Mouse (Mus musculus): ENCODE data around the gene Psmb1. TPM values are rescaled to one million over a fixed set of nuclear protein-coding genes. Genes with fewer than 3 reads are reported as not detected.

The Psmb1 gene
- polyA plus RNA-seq, 1 experiment from 2014 or later: 177 TPM

DNA sequence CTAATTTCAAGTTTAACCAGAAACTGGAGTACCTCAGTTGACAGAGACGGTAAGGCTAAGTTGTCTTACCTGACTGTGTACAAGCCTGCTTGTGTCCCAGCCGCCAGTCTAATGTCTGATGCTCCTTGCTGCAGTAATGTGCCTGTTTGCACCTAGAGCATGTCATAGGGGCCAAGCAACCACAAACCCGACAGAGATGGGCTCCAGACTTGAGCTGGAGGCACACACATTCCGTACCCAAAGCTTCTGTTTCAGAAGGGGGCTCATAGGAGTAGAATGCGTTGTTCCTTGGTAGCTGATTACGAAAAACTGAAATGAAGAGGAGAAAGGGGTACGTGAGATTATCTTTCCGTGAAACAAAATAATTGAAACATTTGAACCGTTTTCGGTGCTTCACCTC, 26.8 kb upstream of the Psmb1 start:
- Histone ChIP-seq H3K27ac (peak overlapping the region; percentile 87; the same call in 1 of the 2 replicates), H3K4me3 (replicated peaks) (peak overlapping the region; percentile 89), H3K9ac (peak overlapping the region; percentile 90), H3K4me1 (replicated peaks) (peaks cover 29% of the 10 kb centered on the region), H3K4me2 (peak overlapping the region; percentile 94), H3K9me3 (replicated peaks) (no peaks in the 10 kb centered on the region), H3K36me3 (peaks cover 38% of the 10 kb centered on the region), H3K27me3 (no peaks in the 10 kb centered on the region)
- 8% methylated on average over 10 of the region's 10 CpGs for WGBS (ENCODE audit: insufficient replicate concordance)
- peak; percentile 3 for DNase-seq
- no peak for ATAC-seq (ENCODE audit: low read depth)

DNA sequence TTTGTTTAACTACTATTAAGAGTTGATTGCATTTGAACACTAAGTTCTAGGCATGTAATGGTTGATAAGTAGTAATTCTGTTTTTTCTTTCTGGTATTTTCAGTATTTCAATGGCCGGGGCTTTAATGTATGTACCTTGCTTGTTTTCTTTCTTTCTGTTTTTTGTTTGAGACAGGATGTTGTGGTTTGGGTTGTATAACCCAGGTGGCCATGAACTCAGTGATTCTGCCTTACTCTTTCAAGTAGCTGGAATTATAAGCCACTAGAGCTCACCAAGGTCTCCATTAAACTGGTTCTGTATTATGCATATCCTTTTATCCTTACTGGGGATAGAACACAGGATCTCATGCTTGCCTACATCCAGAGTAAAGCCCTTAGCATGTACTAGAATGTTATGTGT, 19.2 kb upstream of the Psmb1 start:
- DNase-seq (no peak), ATAC-seq (ENCODE audit: low read depth) (no peak)
- no peak overlapping the region for H3K4me3 ChIP-seq (replicated peaks)
- no peak overlapping the region for H3K9ac ChIP-seq
- no peak overlapping the region for H3K27ac ChIP-seq
- peaks cover 93% of the 10 kb centered on the region for H3K36me3 ChIP-seq
- H3K4me2 ChIP-seq: no peak overlapping the region
- no peaks in the 10 kb centered on the region for H3K4me1 ChIP-seq (replicated peaks)
- H3K27me3 ChIP-seq: no peaks in the 10 kb centered on the region
- 86% methylated on average over 1 of the region's 1 CpGs for whole genome bisulfite sequencing (ENCODE audit: insufficient replicate concordance)
- H3K9me3 ChIP-seq (replicated peaks): no peaks in the 10 kb centered on the region

DNA sequence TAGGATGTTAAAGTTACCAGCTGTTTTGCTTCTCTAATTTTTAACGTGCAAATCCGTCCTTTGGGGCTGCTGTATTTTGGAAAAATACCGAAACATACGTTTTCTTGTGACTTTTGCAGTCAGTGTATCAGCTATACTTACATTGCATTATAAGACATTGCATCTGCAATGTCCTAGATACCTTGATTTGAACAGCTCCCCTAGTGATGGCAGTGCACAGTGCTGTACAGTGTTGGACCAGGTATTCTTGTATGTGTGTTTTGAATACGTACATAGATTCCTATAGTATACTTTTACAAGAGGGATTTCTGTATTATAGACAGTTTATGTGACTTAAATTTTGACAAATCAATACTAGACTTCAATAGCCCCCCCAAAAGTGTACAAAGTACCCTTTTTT, 18.6 kb upstream of the Psmb1 start:
- no peaks in the 10 kb centered on the region for H3K9me3 ChIP-seq (replicated peaks)
- WGBS (ENCODE audit: insufficient replicate concordance): 78% methylated on average over 5 of the region's 5 CpGs
- DNase-seq (no peak), ATAC-seq (ENCODE audit: low read depth) (no peak)
- no peak overlapping the region for H3K4me3 ChIP-seq (replicated peaks)
- no peak overlapping the region for H3K27ac ChIP-seq
- no peak overlapping the region for H3K9ac ChIP-seq
- peaks cover 95% of the 10 kb centered on the region for H3K36me3 ChIP-seq
- H3K27me3 ChIP-seq: no peaks in the 10 kb centered on the region
- no peak overlapping the region for H3K4me2 ChIP-seq
- no peaks in the 10 kb centered on the region for H3K4me1 ChIP-seq (replicated peaks)

DNA sequence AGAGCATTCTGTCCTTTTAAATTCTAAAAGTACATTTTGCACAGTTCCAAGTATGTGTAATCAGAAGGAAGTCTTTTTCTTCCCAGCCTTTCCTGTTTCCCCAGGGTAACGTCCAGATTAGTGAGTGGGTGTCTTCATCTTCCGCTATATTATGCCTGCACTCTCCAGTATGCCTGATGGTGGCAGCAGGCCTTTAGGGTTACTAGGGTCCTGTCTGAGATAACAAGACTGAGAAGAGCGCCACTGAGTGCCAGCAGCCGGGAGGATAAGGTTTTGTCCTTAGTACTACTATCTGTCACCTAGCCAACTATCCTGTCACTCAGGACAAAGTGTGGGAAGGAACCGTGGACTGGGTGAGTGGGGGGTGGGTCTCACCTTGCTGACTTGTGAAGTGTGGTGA, 18.2 kb upstream of the Psmb1 start:
- WGBS (ENCODE audit: insufficient replicate concordance): 52% methylated on average over 5 of the region's 5 CpGs
- no peak overlapping the region for H3K4me3 ChIP-seq (replicated peaks)
- ATAC-seq (ENCODE audit: low read depth) (peak; percentile 31; the same call in 1 of the 2 replicates), DNase-seq (no peak)
- no peaks in the 10 kb centered on the region for H3K27me3 ChIP-seq
- H3K36me3 ChIP-seq: peaks cover 91% of the 10 kb centered on the region
- H3K9me3 ChIP-seq (replicated peaks): no peaks in the 10 kb centered on the region
- H3K4me2 ChIP-seq: no peak overlapping the region
- H3K9ac ChIP-seq: no peak overlapping the region
- no peaks in the 10 kb centered on the region for H3K4me1 ChIP-seq (replicated peaks)
- no peak overlapping the region for H3K27ac ChIP-seq

DNA sequence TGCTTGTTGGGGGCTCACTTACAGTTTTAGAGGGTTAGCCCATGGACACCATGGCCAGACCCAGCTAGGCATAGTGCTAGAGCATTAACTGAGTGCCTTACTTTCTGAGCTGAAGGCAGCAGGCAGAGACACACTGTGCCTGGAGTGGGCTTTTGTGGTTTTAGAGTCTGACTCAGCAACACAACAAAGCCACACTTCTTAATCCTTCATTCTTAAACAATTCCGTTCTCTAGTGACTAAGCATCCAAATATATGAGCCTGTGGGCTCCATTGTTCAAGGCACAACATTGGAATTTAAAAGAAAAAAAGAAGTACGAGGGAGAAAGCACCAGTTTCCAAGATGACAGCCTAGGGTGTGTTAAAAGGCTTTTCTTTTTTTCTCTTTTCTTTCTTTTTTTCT, 11.1 kb upstream of the Psmb1 start:
- no peak overlapping the region for H3K9ac ChIP-seq
- no peak for DNase-seq
- no peaks in the 10 kb centered on the region for H3K27me3 ChIP-seq
- H3K4me3 ChIP-seq (replicated peaks): no peak overlapping the region
- H3K4me1 ChIP-seq (replicated peaks): no peaks in the 10 kb centered on the region
- no peaks in the 10 kb centered on the region for H3K9me3 ChIP-seq (replicated peaks)
- no peak for ATAC-seq (ENCODE audit: low read depth)
- 73% methylated on average over 2 of the region's 2 CpGs for WGBS (ENCODE audit: insufficient replicate concordance)
- H3K36me3 ChIP-seq: peaks cover 91% of the 10 kb centered on the region
- no peak overlapping the region for H3K27ac ChIP-seq
- H3K4me2 ChIP-seq: no peak overlapping the region

DNA sequence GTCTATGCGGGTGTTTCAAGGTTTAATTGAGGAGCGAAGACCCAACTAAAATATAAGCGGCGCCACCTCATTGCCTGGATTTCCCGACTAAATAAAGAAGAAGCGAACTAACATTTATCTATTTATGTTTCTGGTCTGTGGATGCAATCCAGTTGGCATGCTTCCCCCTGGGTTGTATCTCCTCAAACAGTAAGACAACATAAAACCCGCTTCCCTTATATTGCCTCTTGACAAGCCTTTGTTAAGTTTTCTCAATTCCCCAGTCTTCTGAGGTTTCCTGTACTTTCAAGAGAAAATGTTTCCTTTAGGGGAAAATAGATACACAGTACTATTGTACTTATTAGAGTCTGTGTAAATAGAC, 818 bp downstream of the Psmb1 start:
- Histone ChIP-seq H3K9ac (peak overlapping the region; percentile 91), H3K9me3 (replicated peaks) (no peaks in the 10 kb centered on the region), H3K27me3 (no peaks in the 10 kb centered on the region), H3K4me1 (replicated peaks) (peaks cover 48% of the 10 kb centered on the region), H3K27ac (peak overlapping the region; percentile 77), H3K36me3 (peaks cover 32% of the 10 kb centered on the region), H3K4me2 (peak overlapping the region; percentile 89), H3K4me3 (replicated peaks) (peak overlapping the region; percentile 94)
- 39% methylated on average over 7 of the region's 7 CpGs for WGBS (ENCODE audit: insufficient replicate concordance)
- no peak for ATAC-seq (ENCODE audit: low read depth)
- no peak for DNase-seq

DNA sequence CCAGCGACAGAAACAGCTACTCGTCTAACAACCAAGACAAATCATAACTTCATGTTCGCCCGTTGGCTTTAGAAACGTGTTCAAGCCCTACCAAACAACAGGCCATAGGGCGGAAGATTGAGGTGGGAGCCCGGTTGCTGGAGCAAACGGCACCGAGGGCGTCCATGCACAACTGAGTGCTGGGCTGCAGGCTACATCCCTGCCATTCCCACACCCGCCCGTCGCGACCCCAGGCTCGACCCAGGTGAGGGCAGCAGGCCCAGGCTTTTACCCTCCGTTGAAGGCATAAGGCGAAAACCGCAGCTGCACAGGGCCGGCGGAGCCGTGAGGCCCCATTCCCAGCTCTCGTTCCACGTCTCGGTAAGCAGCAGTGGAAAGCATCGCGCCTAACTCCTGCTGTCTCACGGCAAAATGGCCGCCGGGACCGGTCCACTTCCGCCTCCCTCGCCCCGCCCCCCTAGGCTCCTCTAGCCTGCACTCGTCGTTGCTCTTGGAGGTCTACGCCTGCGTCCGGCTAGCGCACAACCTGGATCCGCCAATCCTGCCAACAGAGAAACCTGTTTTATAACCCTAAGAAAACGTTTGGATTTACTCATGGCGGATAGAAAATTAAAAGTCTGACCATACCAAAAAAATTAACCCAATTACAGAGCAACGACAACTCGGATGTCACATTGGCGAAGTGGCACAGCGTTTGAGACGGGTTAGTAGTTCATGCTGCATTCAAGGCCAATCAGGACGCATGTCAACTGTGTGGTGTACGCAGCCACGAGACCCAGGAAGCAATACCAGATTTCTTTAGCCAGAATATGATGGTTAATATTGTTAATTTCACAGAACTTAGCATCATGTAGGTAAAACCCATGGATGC, 1.4 kb downstream of the Psmb1 start:
- ATAC-seq (ENCODE audit: low read depth) (peak; percentile 94), DNase-seq (peak; percentile 89)

DNA sequence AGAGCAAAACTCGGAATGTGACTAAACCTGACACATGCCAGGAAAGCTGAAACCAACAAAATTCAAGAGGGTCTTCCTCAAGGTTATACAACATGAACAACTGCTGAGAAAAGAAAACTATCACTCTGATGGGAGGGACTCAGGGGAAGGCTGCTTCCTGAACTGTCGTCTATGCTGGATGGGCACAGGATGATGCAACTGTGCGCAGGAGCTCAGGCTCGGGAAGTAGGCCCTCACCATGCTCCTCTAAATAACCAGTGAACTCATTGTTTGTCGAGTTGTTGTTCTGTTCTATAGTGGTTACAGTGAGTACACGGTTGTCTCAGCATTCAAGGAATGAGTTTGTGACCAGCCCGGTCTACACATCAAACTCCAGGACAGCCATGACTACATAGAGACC, 9.0 kb downstream of the Psmb1 start:
- peaks cover 70% of the 10 kb centered on the region for H3K36me3 ChIP-seq
- H3K4me1 ChIP-seq (replicated peaks): peaks cover 9% of the 10 kb centered on the region
- 83% methylated on average over 7 of the region's 7 CpGs for WGBS (ENCODE audit: insufficient replicate concordance)
- H3K9ac ChIP-seq: no peak overlapping the region
- H3K27ac ChIP-seq: no peak overlapping the region
- no peaks in the 10 kb centered on the region for H3K27me3 ChIP-seq
- no peaks in the 10 kb centered on the region for H3K9me3 ChIP-seq (replicated peaks)
- H3K4me3 ChIP-seq (replicated peaks): no peak overlapping the region
- no peak overlapping the region for H3K4me2 ChIP-seq
- ATAC-seq (ENCODE audit: low read depth): no peak
- DNase-seq: no peak

More for the DNA sequence above, 1.4 kb downstream of the Psmb1 start:
- Histone ChIP-seq H3K36me3 (peaks cover 36% of the 10 kb centered on the region), H3K4me3 (replicated peaks) (peak overlapping the region; percentile 94), H3K27ac (peak overlapping the region; percentile 93), H3K27me3 (no peaks in the 10 kb centered on the region), H3K4me1 (replicated peaks) (peaks cover 48% of the 10 kb centered on the region), H3K9me3 (replicated peaks) (no peaks in the 10 kb centered on the region), H3K4me2 (peak overlapping the region; percentile 89), H3K9ac (peak overlapping the region; percentile 91)
- WGBS (ENCODE audit: insufficient replicate concordance): under 1% methylated on average over 50 of the region's 50 CpGs

DNA sequence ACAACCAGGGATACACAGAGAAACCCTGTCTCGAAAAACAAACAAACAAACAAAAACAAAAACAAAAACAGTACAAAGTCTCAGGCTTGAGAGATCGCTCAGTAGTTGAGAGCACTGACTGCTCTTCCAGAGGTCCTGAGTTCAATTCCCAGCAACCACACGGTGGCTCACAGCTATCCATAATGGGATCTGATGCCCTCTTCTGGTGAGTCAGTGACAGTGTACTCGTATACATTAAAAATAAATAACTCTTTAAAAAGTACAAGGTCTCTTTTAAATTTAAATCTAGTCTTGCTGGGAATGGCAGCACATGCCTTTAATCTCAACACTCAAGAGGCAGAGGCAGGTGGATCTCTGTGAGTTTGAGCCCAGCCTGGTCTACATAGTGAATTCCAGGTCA, 26.9 kb downstream of the Psmb1 start:
- Histone ChIP-seq H3K27ac (no peak overlapping the region), H3K36me3 (peaks cover 83% of the 10 kb centered on the region), H3K4me1 (replicated peaks) (no peaks in the 10 kb centered on the region), H3K4me2 (no peak overlapping the region), H3K4me3 (replicated peaks) (no peak overlapping the region), H3K9me3 (replicated peaks) (no peaks in the 10 kb centered on the region), H3K27me3 (no peaks in the 10 kb centered on the region), H3K9ac (no peak overlapping the region)
- ATAC-seq (ENCODE audit: low read depth) (no peak), DNase-seq (no peak)
- WGBS (ENCODE audit: insufficient replicate concordance): 79% methylated on average over 4 of the region's 4 CpGs

DNA sequence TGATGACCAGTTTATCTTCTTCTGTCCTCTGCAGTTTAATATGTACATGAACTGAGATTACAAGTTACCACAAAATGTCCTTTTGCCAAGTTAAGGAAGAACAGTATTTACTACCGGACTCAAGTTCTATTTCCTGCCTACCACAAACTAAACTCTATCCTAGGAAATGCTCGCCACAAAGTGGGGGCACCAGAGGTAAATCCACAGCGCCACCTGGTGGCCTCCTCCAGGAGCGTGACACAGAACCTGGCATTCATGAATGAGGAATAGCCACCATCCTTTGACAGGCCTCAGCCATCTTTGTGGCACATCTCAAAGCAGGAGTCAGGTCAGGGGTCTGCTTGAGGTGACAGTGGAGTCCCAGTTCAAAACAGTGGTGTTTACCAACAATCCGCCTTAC, 31.9 kb downstream of the Psmb1 start:
- Histone ChIP-seq H3K4me1 (replicated peaks) (peaks cover 5% of the 10 kb centered on the region; the same call in 1 of the 2 replicates), H3K27me3 (no peaks in the 10 kb centered on the region), H3K9me3 (replicated peaks) (no peaks in the 10 kb centered on the region), H3K36me3 (peaks cover 43% of the 10 kb centered on the region), H3K27ac (no peak overlapping the region), H3K4me2 (no peak overlapping the region), H3K9ac (no peak overlapping the region), H3K4me3 (replicated peaks) (no peak overlapping the region)
- DNase-seq (peak; percentile 52), ATAC-seq (ENCODE audit: low read depth) (peak; percentile 60)
- WGBS (ENCODE audit: insufficient replicate concordance): 17% methylated on average over 5 of the region's 5 CpGs

DNA sequence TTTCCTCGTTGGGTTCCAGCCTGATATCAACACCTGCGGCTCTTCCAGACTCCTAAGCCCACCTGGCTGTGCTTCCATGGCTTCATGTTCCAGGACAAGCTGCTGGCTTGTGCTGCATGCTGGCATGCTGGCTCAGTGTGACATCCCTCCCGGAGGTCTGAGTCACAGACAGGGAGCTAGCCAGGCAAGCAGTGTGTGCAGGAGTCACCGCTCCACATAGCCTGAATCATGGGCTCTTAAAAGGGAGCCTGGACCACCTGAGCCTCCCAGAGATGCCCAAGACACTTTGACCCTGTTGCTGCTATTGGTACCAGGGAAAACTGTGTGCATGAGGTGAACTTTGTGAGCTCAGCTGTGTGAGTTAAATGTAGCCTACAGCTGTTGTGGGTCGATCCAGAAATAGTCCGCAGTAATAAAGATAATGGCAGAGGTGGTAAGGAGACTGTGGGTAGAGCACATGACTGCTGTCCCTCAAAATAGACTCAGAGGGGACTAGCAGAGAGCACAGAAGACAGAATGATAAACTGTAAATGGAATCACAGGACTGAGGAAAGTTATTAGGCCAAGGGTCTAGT, 37.5 kb downstream of the Psmb1 start:
- Histone ChIP-seq H3K27ac (no peak overlapping the region), H3K36me3 (peaks cover 3% of the 10 kb centered on the region), H3K9me3 (replicated peaks) (no peaks in the 10 kb centered on the region), H3K4me1 (replicated peaks) (peaks cover 8% of the 10 kb centered on the region; the same call in 1 of the 2 replicates), H3K27me3 (no peaks in the 10 kb centered on the region), H3K9ac (no peak overlapping the region), H3K4me3 (replicated peaks) (no peak overlapping the region), H3K4me2 (no peak overlapping the region)
- ATAC-seq (ENCODE audit: low read depth): no peak
- WGBS (ENCODE audit: insufficient replicate concordance): 84% methylated on average over 6 of the region's 6 CpGs
- no peak for DNase-seq

DNA sequence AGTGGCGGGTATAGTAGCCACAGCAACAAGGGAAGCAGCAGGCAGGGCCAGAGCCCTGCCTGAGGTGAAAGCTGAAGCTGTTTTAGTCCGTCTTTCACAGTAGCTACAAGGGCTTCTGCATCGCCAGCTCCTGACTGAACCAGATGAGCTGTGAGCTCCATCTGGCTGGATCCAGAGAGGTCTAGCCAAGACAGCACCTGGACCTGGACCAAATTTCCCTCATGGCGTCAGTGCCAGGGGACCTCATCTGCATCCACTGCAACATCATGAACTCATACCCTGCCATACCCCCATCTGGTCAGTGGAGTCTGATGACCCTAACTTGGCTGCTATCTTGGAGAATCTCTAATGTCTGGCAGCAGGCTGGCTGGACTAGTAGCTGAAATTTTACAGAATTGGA, 39.8 kb downstream of the Psmb1 start:
- no peaks in the 10 kb centered on the region for H3K27me3 ChIP-seq
- no peak overlapping the region for H3K4me2 ChIP-seq
- 74% methylated on average over 4 of the region's 4 CpGs for WGBS (ENCODE audit: insufficient replicate concordance)
- no peak overlapping the region for H3K27ac ChIP-seq
- peaks cover 8% of the 10 kb centered on the region; the same call in 1 of the 2 replicates for H3K4me1 ChIP-seq (replicated peaks)
- no peak overlapping the region for H3K4me3 ChIP-seq (replicated peaks)
- no peaks in the 10 kb centered on the region for H3K9me3 ChIP-seq (replicated peaks)
- no peaks in the 10 kb centered on the region for H3K36me3 ChIP-seq
- ATAC-seq (ENCODE audit: low read depth): no peak
- DNase-seq: no peak
- no peak overlapping the region for H3K9ac ChIP-seq
